Mouse (Mus musculus): ENCODE data around the gene Mis18a.
A peak's percentile ranks its signal among the peaks of the same experiment; 100 is the strongest.

Mis18a gene

GRCm38 (mm10) chr16:90727233-90728115, at the start of gene Mis18a:
Gene Mis18a, minus strand, starts transcription at chr16:90727404.
- DNase-seq: peak; percentile 97

DNA sequence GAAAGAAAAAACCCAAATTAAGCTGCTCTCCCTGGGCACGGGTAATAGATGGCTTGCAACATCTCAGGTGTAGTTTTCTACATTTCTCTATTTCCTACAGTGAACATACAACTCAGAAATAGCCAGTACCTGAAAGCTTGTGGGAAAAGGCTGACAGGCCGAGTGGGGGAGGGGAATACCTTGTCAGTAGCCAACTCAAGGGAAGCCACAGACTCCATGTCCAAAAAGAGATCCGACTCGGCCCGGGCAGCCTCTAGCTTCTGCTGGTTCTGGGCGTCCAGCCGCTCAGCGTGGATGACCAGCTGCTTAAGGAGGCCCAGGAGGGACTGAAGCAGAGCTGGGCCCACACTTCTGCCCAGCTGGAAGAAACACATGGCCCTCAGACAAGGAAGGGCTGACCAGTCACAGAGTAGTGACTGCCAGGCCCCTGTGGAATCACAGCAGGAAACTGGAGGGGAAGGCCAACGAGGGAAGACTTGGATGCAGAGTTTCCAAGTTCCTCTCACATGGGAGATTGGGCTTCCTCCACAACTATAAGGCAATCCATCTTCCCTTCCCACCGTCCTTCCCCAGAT, 48.8 kb upstream of the Mis18a start:
- peak; percentile 11 for DNase-seq

GRCm38 (mm10) chr16:90774646-90775045, 47.4 kb upstream of the Mis18a start:
- no peak for DNase-seq

GRCm38 (mm10) chr16:90774216-90774615, 47.0 kb upstream of the Mis18a start:
- no peak for DNase-seq

DNA sequence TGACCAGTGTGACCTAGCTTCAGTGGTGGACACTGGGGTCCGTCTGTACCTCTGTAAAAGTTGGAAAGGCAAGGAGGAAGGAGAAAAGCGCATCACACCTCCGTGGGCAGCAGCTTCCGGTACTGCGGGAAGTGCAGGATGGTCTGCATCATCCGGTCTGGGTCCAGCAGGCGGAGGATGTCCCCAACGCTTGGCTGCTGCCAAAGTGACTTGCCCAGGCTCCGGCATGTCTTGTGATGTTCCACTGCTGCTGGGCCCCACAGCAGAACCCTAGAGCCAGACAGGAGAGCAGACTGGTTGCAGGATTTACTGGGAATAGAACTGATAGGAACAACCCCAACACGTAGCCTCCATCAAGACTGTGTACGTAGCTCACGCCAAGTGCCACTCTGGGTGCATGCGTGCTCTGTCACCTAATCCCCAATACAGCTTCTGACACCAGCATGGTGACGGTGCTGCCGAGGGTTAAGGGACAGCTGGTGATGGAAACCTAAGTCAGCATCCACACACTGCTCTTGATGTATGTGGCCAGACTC, 39.8 kb upstream of the Mis18a start:
- DNase-seq: no peak

GRCm38 (mm10) chr16:90765195-90765877, 38.1 kb upstream of the Mis18a start:
- DNase-seq: no peak

DNA sequence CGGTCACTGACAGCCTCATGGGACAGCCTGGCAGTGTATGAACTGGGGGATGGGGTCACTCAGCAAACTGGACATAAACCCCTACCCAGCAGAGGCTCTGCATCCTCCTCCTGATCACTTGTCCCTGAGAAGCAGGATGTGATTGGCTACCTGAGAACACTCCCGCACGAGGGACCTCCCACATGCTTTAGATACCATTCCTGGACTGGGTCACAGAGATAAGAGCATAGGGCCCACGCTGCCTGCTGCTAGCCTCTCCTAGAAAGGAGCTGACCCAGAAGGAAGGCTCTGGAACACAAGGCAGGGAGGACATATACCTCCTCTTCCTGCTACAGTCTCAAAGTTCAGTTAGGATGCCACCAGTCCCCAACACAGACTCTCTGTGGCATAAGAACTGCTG, 33.3 kb upstream of the Mis18a start:
- no peak for DNase-seq

- no peak for DNase-seq
Observed at GRCm38 (mm10) chr16:90759335-90759734, 32.1 kb upstream of the Mis18a start.

DNA sequence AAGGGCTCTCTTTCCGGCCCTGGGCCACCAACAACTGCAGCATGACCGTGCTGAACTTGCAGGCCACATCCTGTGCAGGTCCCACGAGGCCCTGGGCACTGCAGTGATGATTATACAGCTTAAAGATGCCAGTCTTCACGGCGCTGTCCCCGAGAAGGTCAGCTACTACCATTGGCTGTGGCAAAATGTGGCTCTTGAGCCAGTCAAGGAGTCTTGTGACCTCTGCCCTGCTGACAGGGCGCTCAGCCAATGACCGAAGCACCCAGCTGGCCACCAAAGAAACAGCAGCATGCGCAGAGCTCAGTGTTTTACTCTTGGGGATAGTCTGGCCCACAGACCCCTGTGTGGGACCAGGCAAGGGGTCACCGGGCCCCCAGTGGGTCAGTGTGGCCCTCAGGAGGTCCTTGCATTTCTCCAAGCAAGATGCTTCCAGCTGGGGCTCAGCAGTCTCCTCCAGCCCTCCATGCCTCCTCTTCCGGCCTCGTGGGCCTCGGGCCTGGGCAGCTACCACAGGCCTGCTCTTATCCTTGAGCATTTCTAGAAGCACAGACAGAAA, 26.3 kb upstream of the Mis18a start:
- DNase-seq: peak; percentile 22

- no peak for DNase-seq
Observed at GRCm38 (mm10) chr16:90748169-90748568, 21.0 kb upstream of the Mis18a start.

GRCm38 (mm10) chr16:90747143-90747542, 19.9 kb upstream of the Mis18a start:
- DNase-seq: no peak

- DNase-seq: peak; percentile 26
Observed at GRCm38 (mm10) chr16:90738092-90738956, 11.1 kb upstream of the Mis18a start, which contains the start of gene Mrap. Gene Mrap, plus strand, starts transcription at chr16:90738207.

DNA sequence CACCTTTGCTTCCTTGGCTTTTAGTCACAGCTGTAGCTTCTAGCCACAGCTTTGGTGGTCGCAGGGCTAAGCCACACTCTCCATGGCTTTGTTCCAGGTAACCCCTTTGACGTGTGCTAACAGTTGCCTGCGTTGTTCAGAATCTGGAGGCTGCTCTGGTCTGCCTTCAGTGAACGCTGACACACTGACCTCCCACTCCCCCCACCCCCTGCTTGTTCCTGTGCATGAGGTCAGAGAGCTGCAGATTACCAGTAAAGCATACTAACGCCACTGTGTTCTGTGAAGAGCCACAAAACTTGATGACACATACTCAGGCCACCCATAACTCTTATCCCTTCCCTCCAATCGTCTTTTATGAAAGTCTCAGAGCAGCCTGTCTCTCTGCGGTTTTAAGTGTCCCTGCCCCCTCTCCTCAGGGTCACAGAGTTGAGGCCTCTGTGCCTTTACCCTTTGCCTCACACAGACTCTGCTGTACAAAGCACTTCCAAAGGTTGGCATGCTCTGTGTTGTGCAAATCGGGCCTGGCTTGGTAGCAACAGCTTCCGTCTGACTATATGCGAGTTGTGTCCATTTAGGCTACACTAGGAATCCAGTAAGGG, 9.6 kb upstream of the Mis18a start:
- no peak for DNase-seq

- no peak for DNase-seq
Observed at GRCm38 (mm10) chr16:90735611-90736010, 8.4 kb upstream of the Mis18a start.

- no peak for DNase-seq
Observed at GRCm38 (mm10) chr16:90726600-90727227, 490 bp downstream of the Mis18a start.

GRCm38 (mm10) chr16:90724051-90724450, 3.2 kb downstream of the Mis18a start:
- DNase-seq: no peak

- DNase-seq: no peak
Observed at GRCm38 (mm10) chr16:90710313-90710712, 16.9 kb downstream of the Mis18a start.

DNA sequence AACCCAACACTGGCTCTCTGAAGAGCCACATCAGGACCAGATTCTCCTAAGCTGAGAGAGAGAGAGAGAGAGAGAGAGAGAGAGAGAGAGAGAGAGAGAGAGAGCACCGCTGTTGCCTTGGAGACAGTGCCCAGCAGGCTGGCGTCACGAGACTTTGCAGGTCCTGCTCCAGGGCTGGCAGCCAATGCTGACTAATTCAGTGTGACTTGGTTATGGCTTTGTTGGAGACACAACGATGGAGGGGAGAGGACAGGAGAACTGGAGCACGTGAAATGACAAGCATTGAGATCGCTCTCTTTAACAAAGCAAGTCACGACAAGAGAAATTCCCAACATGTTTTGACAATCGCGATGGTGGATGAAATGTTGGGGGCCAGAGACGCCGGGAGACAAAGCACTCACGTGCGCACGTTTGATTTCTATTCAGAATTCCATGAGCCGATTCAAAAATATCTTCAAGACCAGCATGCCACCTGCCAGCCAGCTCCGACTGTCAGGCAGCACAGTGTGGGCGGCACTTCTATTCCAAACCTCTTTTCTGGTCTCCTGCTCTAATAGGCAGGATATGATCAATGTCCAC, 17.4 kb downstream of the Mis18a start:
- peak; percentile 50 for DNase-seq

- peak; percentile 34 for DNase-seq
Observed at GRCm38 (mm10) chr16:90706279-90706678, 20.9 kb downstream of the Mis18a start.

DNA sequence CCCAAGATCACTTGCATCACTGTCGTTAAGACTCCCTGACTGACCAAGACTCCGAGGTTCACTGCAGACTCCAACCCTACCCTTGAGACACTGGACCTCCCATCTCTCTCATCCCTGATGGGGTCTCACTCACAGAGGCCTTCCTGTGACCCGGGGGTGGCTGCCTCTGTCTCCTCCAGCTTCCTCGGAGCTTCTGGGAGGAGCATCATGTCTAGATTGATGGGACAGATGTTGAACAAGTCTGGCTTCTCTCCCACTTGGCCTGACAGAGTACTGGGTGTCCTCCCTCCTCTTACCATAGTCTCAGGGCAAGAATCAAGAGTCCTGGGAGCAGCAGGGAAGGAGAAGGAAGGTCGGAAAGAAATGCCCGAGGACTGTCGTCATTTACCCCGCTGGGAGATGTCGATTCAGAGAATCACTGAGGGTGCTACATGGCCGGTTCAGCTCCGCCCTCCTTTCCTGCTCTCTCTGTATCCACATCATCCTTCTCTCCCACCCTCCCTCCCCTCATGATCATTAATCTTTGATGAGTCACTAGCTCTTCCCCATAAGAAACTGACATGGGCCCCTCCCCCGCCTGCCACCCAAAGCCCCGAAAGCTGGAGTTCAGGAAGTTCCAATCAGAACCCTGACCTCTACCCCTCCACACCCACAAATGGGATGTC, 22.9 kb downstream of the Mis18a start:
- DNase-seq: peak; percentile 15
